Mouse (Mus musculus): ENCODE measurements around the gene Klf3. TPM values are rescaled to one million over a fixed set of nuclear protein-coding genes. Genes with fewer than 3 reads are reported as not detected.
A peak's percentile ranks its signal among the peaks of the same experiment; 100 is the strongest.

The Klf3 gene
- 10 to 100 TPM; 41.4 to 46.6 TPM for total RNA-seq (2021)
- polyA plus RNA-seq (2012; rRNA removed): 34.3 and 41.8 TPM in 2 replicates
- long read RNA-seq, full-length matches to known transcripts: 5 of 19 reads
- long read RNA-seq, partial matches to known transcripts: 11 of 19 reads
- long read RNA-seq, other reads (novel, unspliced or antisense): 3 of 19 reads

DNA sequence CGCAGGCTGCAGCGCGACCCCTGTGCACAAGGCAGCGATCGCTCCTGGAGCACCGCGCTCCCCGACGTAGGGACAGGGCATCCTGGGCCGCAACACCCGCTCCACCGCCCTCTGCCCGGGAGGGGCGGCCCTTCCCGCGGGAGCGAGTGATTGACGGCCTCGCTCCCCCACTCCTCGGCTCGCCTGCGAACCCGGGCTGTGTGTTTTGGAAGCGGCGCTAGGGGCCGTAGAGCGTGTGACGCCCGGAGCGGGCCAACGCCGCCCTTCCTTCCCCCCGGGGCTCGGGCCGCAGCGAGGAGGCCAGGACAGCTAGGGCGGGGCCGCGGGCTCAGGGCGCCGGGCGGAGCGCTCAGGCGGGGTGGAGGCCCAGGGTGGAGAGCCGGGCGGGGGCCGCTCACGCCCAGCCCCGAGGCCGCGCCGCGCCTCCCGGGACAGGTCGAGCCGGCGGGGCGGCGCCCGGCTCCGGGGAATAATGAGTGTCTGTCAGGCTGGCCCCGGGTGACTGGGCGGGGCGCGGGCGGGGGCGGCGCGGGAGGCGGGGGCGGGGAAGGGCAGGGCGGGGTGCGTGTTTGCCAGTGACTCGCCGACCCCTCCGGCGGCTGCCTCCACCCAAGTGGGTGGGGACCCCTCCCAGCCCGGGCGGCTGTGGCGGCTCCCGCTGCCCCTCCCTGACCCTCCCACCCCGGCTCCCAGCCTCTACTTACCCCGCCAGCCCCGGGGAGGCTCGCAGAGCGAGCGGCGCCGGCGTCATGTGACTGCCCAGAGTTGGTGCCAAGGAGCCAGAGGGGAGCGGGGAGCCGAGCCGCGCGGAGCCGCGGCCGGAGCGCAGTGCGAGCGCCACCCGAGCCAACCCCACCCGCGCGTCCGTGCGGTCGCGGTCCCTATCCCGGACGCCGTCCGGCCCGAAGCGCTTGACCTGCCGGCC, at the start of gene Klf3:
Gene Klf3, plus strand, starts transcription at position 594 of the 925 bp plus-strand sequence.
- intact Hi-C loops (cut with DNase I): loop anchor here (2.0 to 5.0 kb wide), 5 partner anchors 100 to 296 kb away; no protein-coding TSS in a partner anchor
- under 1% methylated on average over 102 of the region's 116 CpGs for WGBS

DNA sequence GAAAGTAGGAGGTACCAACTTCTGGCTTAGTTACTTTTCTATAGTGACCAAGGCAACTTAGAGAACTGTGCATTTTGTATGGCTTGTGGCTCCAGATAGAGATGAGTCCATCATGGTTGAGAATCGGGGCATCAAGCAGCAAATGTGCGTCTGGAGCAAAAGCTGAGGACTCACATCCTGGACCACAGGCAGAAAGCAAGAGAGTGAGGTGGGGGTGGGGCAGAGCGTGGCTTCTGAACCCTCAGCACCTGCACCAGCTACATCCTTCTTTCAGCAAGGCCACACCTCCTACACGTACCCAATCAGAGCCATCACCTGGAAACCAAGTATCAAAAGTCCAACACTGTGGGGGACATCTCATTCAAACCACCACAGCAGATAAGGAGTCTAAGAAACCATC, 40.9 kb upstream of the Klf3 start:
- DNase-seq: no peak
- no peak overlapping the region for H3K9ac ChIP-seq (ENCODE audit: low read depth, low read length)
- WGBS: 91% methylated on average over 4 of the region's 4 CpGs
- no peaks in the 10 kb centered on the region for H3K79me2 ChIP-seq (replicated peaks; ENCODE audit: control insufficient read depth, insufficient read depth, low read length)
- no peaks in the 10 kb centered on the region for H3K4me1 ChIP-seq (ENCODE audit: control insufficient read depth, insufficient read depth, low read length)
- H3K27me3 ChIP-seq (ENCODE audit: control insufficient read depth, insufficient read depth, low read length): no peaks in the 10 kb centered on the region
- no peak overlapping the region for H3K4me3 ChIP-seq
- intact Hi-C loops (cut with DNase I): no loop called here
- no peaks in the 10 kb centered on the region for H3K36me3 ChIP-seq (ENCODE audit: control insufficient read depth, insufficient read depth, low read length)
- TF ChIP-seq EP300 (IDR thresholded peaks at IDR 0.05; ENCODE audit: insufficient read depth, low read depth, low read length) (no peak), CTCF (IDR thresholded peaks at IDR 0.05) (no peak), POLR2A (IDR thresholded peaks at IDR 0.05; ENCODE audit: insufficient read depth, low read depth, low read length) (no peak)
- no peak overlapping the region for H3K27ac ChIP-seq

More for the DNA sequence above, at the start of gene Klf3:
- peaks cover 2% of the 10 kb centered on the region; the same call in 1 of the 2 replicates for H3K4me1 ChIP-seq (ENCODE audit: control insufficient read depth, insufficient read depth, low read length)
- peaks cover 1% of the 10 kb centered on the region; the same call in 1 of the 2 replicates for H3K79me2 ChIP-seq (replicated peaks; ENCODE audit: control insufficient read depth, insufficient read depth, low read length)
- H3K9ac ChIP-seq (ENCODE audit: low read depth, low read length): peak within 1 kb of the TSS; percentile 99
- no peak for TF ChIP-seq EP300 (IDR thresholded peaks at IDR 0.05; ENCODE audit: insufficient read depth, low read depth, low read length)
- TF ChIP-seq CTCF (IDR thresholded peaks at IDR 0.05): peak; percentile 51
- TF ChIP-seq POLR2A (IDR thresholded peaks at IDR 0.05; ENCODE audit: insufficient read depth, low read depth, low read length): peak; percentile 84
- peaks cover 10% of the 10 kb centered on the region for H3K36me3 ChIP-seq (ENCODE audit: control insufficient read depth, insufficient read depth, low read length)
- H3K27me3 ChIP-seq (ENCODE audit: control insufficient read depth, insufficient read depth, low read length): no peaks in the 10 kb centered on the region
- peak; percentile 95 to 99 for DNase-seq
- peak within 1 kb of the TSS; percentile 58 for H3K4me3 ChIP-seq
- peak within 1 kb of the TSS; percentile 99 for H3K27ac ChIP-seq

DNA sequence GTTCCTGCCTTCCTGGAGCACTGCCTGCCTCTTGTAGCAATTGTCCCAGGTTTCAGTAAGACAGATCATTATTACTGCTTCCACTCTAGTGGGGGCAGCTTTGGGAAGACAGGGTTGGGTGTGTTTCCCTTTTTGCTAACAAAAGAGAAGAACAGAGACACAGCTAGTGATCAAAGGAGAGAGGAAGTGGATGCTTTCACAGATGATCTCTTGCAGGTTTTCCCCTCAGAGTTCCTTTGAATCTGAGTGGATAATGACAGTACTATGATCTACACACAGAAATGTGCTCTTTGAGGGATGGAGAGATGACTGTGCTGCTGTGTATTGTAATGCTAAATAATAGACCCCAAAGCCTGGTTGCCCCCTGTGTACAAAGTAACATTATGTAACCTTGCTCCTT, 38.7 kb upstream of the Klf3 start:
- Histone ChIP-seq H3K4me1 (ENCODE audit: control insufficient read depth, insufficient read depth, low read length) (no peaks in the 10 kb centered on the region), H3K79me2 (replicated peaks; ENCODE audit: control insufficient read depth, insufficient read depth, low read length) (no peaks in the 10 kb centered on the region), H3K36me3 (ENCODE audit: control insufficient read depth, insufficient read depth, low read length) (no peaks in the 10 kb centered on the region), H3K27me3 (ENCODE audit: control insufficient read depth, insufficient read depth, low read length) (no peaks in the 10 kb centered on the region), H3K27ac (no peak overlapping the region), H3K9ac (ENCODE audit: low read depth, low read length) (no peak overlapping the region), H3K4me3 (no peak overlapping the region)
- intact Hi-C loops (cut with DNase I): no loop called here
- no peak for TF ChIP-seq CTCF (IDR thresholded peaks at IDR 0.05)
- no peak for TF ChIP-seq EP300 (IDR thresholded peaks at IDR 0.05; ENCODE audit: insufficient read depth, low read depth, low read length)
- TF ChIP-seq POLR2A (IDR thresholded peaks at IDR 0.05; ENCODE audit: insufficient read depth, low read depth, low read length): no peak
- no peak for DNase-seq

DNA sequence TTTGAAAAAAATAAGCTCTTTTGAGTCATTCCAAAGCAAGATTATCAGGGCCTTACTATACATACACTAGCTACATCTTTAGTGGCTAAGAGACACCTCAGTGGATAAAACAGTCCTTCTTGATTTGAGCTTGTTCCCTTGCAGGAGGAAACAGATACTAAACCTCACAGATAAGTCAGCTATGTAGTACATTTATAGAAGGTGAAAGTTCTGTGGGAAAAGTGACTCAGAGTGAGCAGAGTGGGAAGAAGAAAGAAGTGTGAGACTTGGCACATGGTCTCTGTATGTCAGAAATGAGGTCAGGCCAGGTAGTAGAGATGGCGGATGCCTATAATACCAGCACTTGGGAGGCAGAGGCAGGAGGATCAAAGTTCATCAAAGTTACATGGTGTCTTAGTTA, 37.4 kb upstream of the Klf3 start:
- no peak for DNase-seq
- Histone ChIP-seq H3K27ac (no peak overlapping the region), H3K9ac (ENCODE audit: low read depth, low read length) (no peak overlapping the region), H3K79me2 (replicated peaks; ENCODE audit: control insufficient read depth, insufficient read depth, low read length) (no peaks in the 10 kb centered on the region), H3K4me3 (no peak overlapping the region), H3K4me1 (ENCODE audit: control insufficient read depth, insufficient read depth, low read length) (no peaks in the 10 kb centered on the region), H3K36me3 (ENCODE audit: control insufficient read depth, insufficient read depth, low read length) (no peaks in the 10 kb centered on the region), H3K27me3 (ENCODE audit: control insufficient read depth, insufficient read depth, low read length) (no peaks in the 10 kb centered on the region)
- WGBS: 93% methylated on average over 1 of the region's 1 CpGs
- intact Hi-C loops (cut with DNase I): no loop called here
- no peak for TF ChIP-seq CTCF (IDR thresholded peaks at IDR 0.05)
- TF ChIP-seq POLR2A (IDR thresholded peaks at IDR 0.05; ENCODE audit: insufficient read depth, low read depth, low read length): no peak
- no peak for TF ChIP-seq EP300 (IDR thresholded peaks at IDR 0.05; ENCODE audit: insufficient read depth, low read depth, low read length)

DNA sequence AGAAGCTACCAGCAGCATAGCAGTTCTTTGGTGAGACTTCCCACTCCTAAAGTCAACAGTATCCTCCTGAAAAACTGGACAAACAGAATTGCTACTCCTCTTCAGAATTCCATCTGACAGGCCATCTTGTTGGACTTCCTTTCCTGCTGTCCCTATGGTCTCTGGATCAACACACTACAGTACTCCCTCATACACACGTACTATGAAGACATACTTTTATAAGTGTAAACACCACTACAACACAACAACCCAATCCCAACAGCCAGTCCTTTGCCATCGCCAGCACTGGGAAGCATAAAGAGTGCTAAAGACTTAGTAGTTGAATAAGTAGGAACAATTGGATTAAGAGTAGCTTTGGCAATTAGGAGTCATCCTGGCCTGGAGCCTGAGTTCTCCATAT, 36.6 kb upstream of the Klf3 start:
- TF ChIP-seq EP300 (IDR thresholded peaks at IDR 0.05; ENCODE audit: insufficient read depth, low read depth, low read length): no peak
- TF ChIP-seq CTCF (IDR thresholded peaks at IDR 0.05): no peak
- TF ChIP-seq POLR2A (IDR thresholded peaks at IDR 0.05; ENCODE audit: insufficient read depth, low read depth, low read length): no peak
- DNase-seq: no peak

DNA sequence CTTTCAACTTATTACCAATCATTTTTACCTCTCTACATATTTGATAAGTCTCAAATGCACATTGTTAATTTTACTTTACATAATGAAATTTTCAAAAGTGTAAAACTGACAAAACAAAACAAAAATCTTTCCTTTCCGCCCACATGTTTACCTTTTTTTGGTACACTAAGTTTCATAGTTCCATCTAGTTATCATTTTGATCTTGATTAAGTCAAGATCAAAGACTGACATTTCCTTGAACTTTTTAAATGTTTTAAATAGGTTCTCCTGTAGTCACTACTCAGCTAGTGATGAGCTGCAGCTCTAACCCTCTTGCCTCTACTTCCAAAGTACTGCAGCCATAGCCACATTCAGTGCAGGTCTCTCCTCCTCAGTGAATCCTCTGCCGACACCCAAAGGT, 31.6 kb upstream of the Klf3 start:
- no peak for TF ChIP-seq POLR2A (IDR thresholded peaks at IDR 0.05; ENCODE audit: insufficient read depth, low read depth, low read length)
- no peak for TF ChIP-seq EP300 (IDR thresholded peaks at IDR 0.05; ENCODE audit: insufficient read depth, low read depth, low read length)
- no peak for DNase-seq
- H3K27me3 ChIP-seq (ENCODE audit: control insufficient read depth, insufficient read depth, low read length): no peaks in the 10 kb centered on the region
- H3K27ac ChIP-seq: no peak overlapping the region
- H3K79me2 ChIP-seq (replicated peaks; ENCODE audit: control insufficient read depth, insufficient read depth, low read length): no peaks in the 10 kb centered on the region
- no peaks in the 10 kb centered on the region for H3K4me1 ChIP-seq (ENCODE audit: control insufficient read depth, insufficient read depth, low read length)
- no peak overlapping the region for H3K4me3 ChIP-seq
- intact Hi-C loops (cut with DNase I): no loop called here
- WGBS: 95% methylated on average over 2 of the region's 2 CpGs
- no peak overlapping the region for H3K9ac ChIP-seq (ENCODE audit: low read depth, low read length)
- no peaks in the 10 kb centered on the region for H3K36me3 ChIP-seq (ENCODE audit: control insufficient read depth, insufficient read depth, low read length)

More for the DNA sequence above, 36.6 kb upstream of the Klf3 start:
- Histone ChIP-seq H3K27me3 (ENCODE audit: control insufficient read depth, insufficient read depth, low read length) (no peaks in the 10 kb centered on the region), H3K4me1 (ENCODE audit: control insufficient read depth, insufficient read depth, low read length) (no peaks in the 10 kb centered on the region), H3K4me3 (no peak overlapping the region), H3K79me2 (replicated peaks; ENCODE audit: control insufficient read depth, insufficient read depth, low read length) (no peaks in the 10 kb centered on the region), H3K36me3 (ENCODE audit: control insufficient read depth, insufficient read depth, low read length) (no peaks in the 10 kb centered on the region), H3K9ac (ENCODE audit: low read depth, low read length) (no peak overlapping the region), H3K27ac (no peak overlapping the region)
- WGBS: 90% methylated on average over 2 of the region's 2 CpGs
- intact Hi-C loops (cut with DNase I): no loop called here
